Mouse (Mus musculus) ES-E14 (cell line): ENCODE data around the gene Gramd1b.

Source experiments
- CHD2 ChIP-seq: IDR thresholded peaks from 2 replicates; pipeline ENCODE4 v1.6.1; 2014; ENCODE audit warnings: mild to moderate bottlenecking, low read depth, low read length, inconsistent platforms
- HCFC1 ChIP-seq: IDR thresholded peaks from 2 replicates; pipeline ENCODE4 v1.6.1; 2012; ENCODE audit warnings: low read length, inconsistent platforms, borderline replicate concordance; ENCODE audit not compliant: insufficient read depth

- TF ChIP-seq HCFC1 (no peak), CHD2 (no peak)
Measured at GRCm38 (mm10) chr9:40307311-40307710, 223.9 kb downstream of the Gramd1b start.
